Mouse (Mus musculus) C2C12 (cell line): ENCODE measurements at regions not wholly inside any gene's neighbourhood (a gene's known extent, or its start where the extent isn't known, plus 50 kb on each side); places are given as distances from the start of the nearest gene placed in this dataset.

Experiments used
- CEBPB ChIP-seq: IDR thresholded peaks from one replicate; pipeline ENCODE4 v1.6.1; 2011; ENCODE audit warnings: low read depth, mild to moderate bottlenecking, control low read depth, moderate library complexity
- CTCF ChIP-seq: IDR thresholded peaks from one replicate; pipeline ENCODE4 v1.5.1; 2011; ENCODE audit not compliant: control insufficient read depth, insufficient read depth, insufficient read length
- FOSL1 ChIP-seq: IDR thresholded peaks from one replicate; pipeline ENCODE4 v1.8.0; 2011; ENCODE audit warnings: mild to moderate bottlenecking, low read length; ENCODE audit not compliant: poor library complexity, insufficient read depth, severe bottlenecking
- MAX ChIP-seq: IDR thresholded peaks from one replicate; pipeline ENCODE4 v1.6.1; 2011; ENCODE audit warnings: mild to moderate bottlenecking, control low read depth
- MYOD1 ChIP-seq: IDR thresholded peaks from one replicate; pipeline ENCODE4 v1.6.1; 2011; ENCODE audit warnings: low read depth; ENCODE audit not compliant: control insufficient read depth, insufficient read length
- MYOG ChIP-seq: IDR thresholded peaks from one replicate; pipeline ENCODE4 v1.6.1; 2011; ENCODE audit not compliant: control insufficient read depth, insufficient read length; ENCODE audit errors: extremely low read depth
- USF1 ChIP-seq: IDR thresholded peaks from one replicate; pipeline ENCODE4 v1.6.1; 2011; ENCODE audit warnings: low read depth, mild to moderate bottlenecking, control low read depth, moderate library complexity

GRCm38 (mm10) chr5:126201535-126201934, 670.0 kb downstream of the Tmem132b start:
- TF ChIP-seq MAX = no peak
- no peak for TF ChIP-seq USF1
- no peak for TF ChIP-seq FOSL1
- TF ChIP-seq CTCF = no peak
- no peak for TF ChIP-seq MYOD1
- TF ChIP-seq MYOG = no peak
- no peak for TF ChIP-seq CEBPB
